ENCODE assay signal across 33 mouse cellular contexts in the genomic region with DNA sequence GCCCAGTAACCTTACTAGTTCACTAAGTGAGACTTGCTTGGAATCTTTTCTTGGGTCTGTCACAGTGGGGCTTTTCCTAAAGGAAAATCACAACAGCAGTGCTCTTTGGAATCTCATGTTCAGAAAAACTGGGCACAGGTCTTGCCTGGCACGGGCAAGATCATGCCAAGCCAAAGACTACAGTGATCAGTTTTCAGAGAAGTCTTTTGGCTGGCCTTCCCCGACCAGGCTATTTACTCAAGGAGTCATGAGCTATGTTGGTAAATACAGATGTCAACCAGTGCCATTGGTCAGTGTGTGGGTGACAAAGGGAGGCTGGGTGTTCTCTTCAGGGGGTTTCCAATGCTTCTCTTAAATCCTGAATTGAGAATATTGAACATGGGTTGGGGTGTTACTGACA. TPM values are rescaled to one million over a fixed set of nuclear protein-coding genes. Genes with fewer than 3 reads are reported as not detected.
DNase-seq lines count a peak whose midpoint lies in the region; TF ChIP-seq lines count a peak whose summit lies in the region.
"Had no signal": no experiment of that assay in that cellular context is flagged by ENCODE, and none has a peak within 500 bp of the region (broad histone marks: within the 10 kb centered on the region; RNA-seq: fewer than 3 reads in every experiment).

No protein-coding gene starts in this region.

- DNase-seq in adrenal gland, postnatal 10 days = peak; percentile 41
- no peak for DNase-seq in adrenal gland, postnatal 25 days
- DNase-seq in gastrocnemius, adult 18-20 months (ENCODE audit: low spot score) = peak; percentile 9
- DNase-seq in gastrocnemius, postnatal 14 days = no peak
- DNase-seq in heart, embryonic 10.5 days (ENCODE audit: low spot score) = peak; percentile 28
- DNase-seq in heart, postnatal 25 days (ENCODE audit: low spot score) = no peak
- DNase-seq in adipocyte (ENCODE audit: low spot score) = peak; percentile 2
- no peak for DNase-seq in left cerebral cortex, adult 2 months (ENCODE audit: extremely low spot score in 1 of 2, low spot score in 2 of 2)
- DNase-seq: B cell, adult 2 months; cerebellum, adult 11 months; cerebellum, adult 8-10 months; cerebellum, postnatal 14 days; heart, adult 18-20 months; heart, postnatal 14 days; kidney, adult 11 months; kidney, adult 9 months had no signal

- H3K4me1 ChIP-seq in heart, embryonic 10.5 days = peaks cover 3% of the 10 kb centered on the region; the same call in 1 of the 2 replicates
- H3K4me1 ChIP-seq: forebrain, embryonic 10.5 days; forebrain, embryonic 13.5 days; heart, embryonic 13.5 days; hindbrain, embryonic 10.5 days; hindbrain, embryonic 13.5 days; intestine, embryonic 15.5 days had no signal

- no peaks in the 10 kb centered on the region for H3K9me3 ChIP-seq in heart, embryonic 10.5 days
- H3K9me3 ChIP-seq: forebrain, embryonic 10.5 days; forebrain, embryonic 13.5 days; heart, embryonic 13.5 days; hindbrain, embryonic 10.5 days; hindbrain, embryonic 13.5 days; intestine, embryonic 15.5 days had no signal

- no peaks in the 10 kb centered on the region for H3K36me3 ChIP-seq in heart, embryonic 10.5 days
- H3K36me3 ChIP-seq: forebrain, embryonic 10.5 days; G1E; heart, embryonic 13.5 days; hindbrain, embryonic 10.5 days; hindbrain, embryonic 13.5 days; intestine, embryonic 15.5 days had no signal

- WGBS in heart, embryonic 10.5 days = 72% methylated on average over 2 of the region's 2 CpGs

- intact Hi-C loops in gastrocnemius, postnatal 14 days (cut with DNase I; ENCODE audit: low total_unique reads) = no loop called here
- intact Hi-C loops in heart, postnatal 25 days (cut with DNase I) = no loop called here
- intact Hi-C loops in left cerebral cortex, adult 2 months (cut with DNase I) = no loop called here

- H3K4me3 ChIP-seq in heart, embryonic 10.5 days = no peak overlapping the region
- no peak overlapping the region for H3K4me3 ChIP-seq in left cerebral cortex, adult 2 months
- H3K4me3 ChIP-seq: forebrain, embryonic 10.5 days; forebrain, embryonic 13.5 days; heart, embryonic 13.5 days; hindbrain, embryonic 10.5 days; hindbrain, embryonic 13.5 days; intestine, embryonic 15.5 days had no signal

- TF ChIP-seq CTCF in left cerebral cortex, adult 2 months (IDR thresholded peaks at IDR 0.05) = no peak

- no peak overlapping the region for H3K27ac ChIP-seq in heart, embryonic 10.5 days
- H3K27ac ChIP-seq in left cerebral cortex, adult 2 months = no peak overlapping the region
- H3K27ac ChIP-seq: forebrain, embryonic 10.5 days; forebrain, embryonic 13.5 days; heart, embryonic 13.5 days; hindbrain, embryonic 10.5 days; hindbrain, embryonic 13.5 days; intestine, embryonic 15.5 days had no signal

- H3K27me3 ChIP-seq in heart, embryonic 10.5 days (ENCODE audit: insufficient read depth, poor library complexity, severe bottlenecking) = no peaks in the 10 kb centered on the region
- H3K27me3 ChIP-seq: forebrain, embryonic 13.5 days; heart, embryonic 13.5 days; hindbrain, embryonic 13.5 days; intestine, embryonic 15.5 days; Patski had no signal

RNA-seq across cellular contexts. Expression of a gene that starts 2.2 kb away (rescaled TPM):
- 10 to 100 TPM; 12.2 to 21.7 TPM for total RNA-seq in adrenal gland, postnatal 10 days (2021)
- total RNA-seq in adrenal gland, postnatal 25 days (2021) = 0.39 and 3.9 TPM in 2 replicates
- total RNA-seq in gastrocnemius, adult 18-20 months (2021) = not detected
- not detected for total RNA-seq in gastrocnemius, postnatal 14 days (2021)
- polyA plus RNA-seq in heart, embryonic 10.5 days (2016; fragmentation: Nextera tagmentation; extraction: Ambion mirVana) = 2.7 and 78.7 TPM in 2 replicates
- not detected for total RNA-seq in heart, postnatal 25 days (2021)
- total RNA-seq in left cerebral cortex, adult 2 months (2021) = not detected
- total RNA-seq: CH12.LX; G1E; gastrocnemius, adult 8-10 months; gastrocnemius, postnatal 4 days; heart, adult 18-20 months; heart, postnatal 14 days had no signal
- polyA plus RNA-seq: forebrain, embryonic 10.5 days; forebrain, embryonic 13.5 days; forebrain, embryonic 16.5 days; G1E; hindbrain, embryonic 10.5 days; hindbrain, embryonic 13.5 days; hindbrain, embryonic 16.5 days had no signal

RNA-seq across cellular contexts. Expression of a gene that starts 16.8 kb away (rescaled TPM):
- not detected for total RNA-seq in adrenal gland, postnatal 10 days (2021)
- not detected in 2 replicates for total RNA-seq in adrenal gland, postnatal 25 days (2021)
- not detected for total RNA-seq in gastrocnemius, adult 18-20 months (2021)
- total RNA-seq in gastrocnemius, postnatal 14 days (2021) = not detected
- not detected in 2 replicates for polyA plus RNA-seq in heart, embryonic 10.5 days (2016; fragmentation: Nextera tagmentation; extraction: Ambion mirVana)
- not detected for total RNA-seq in heart, postnatal 25 days (2021)
- total RNA-seq in left cerebral cortex, adult 2 months (2021) = not detected
- total RNA-seq: adrenal gland, postnatal 36 days; CH12.LX; G1E; gastrocnemius, adult 8-10 months; gastrocnemius, postnatal 4 days; heart, adult 18-20 months; heart, postnatal 14 days had no signal
- polyA plus RNA-seq: embryonic facial prominence, embryonic 11.5 days; embryonic facial prominence, embryonic 14.5 days; forebrain, embryonic 10.5 days; forebrain, embryonic 13.5 days; forebrain, embryonic 16.5 days; G1E; heart, embryonic 13.5 days; heart, embryonic 16.5 days; hindbrain, embryonic 10.5 days; hindbrain, embryonic 13.5 days; hindbrain, embryonic 16.5 days had no signal

RNA-seq across cellular contexts. Expression of a gene that starts 27.9 kb away (rescaled TPM):
- total RNA-seq in adrenal gland, postnatal 10 days (2021) = 10 to 100 TPM; 11.9 to 22.2 TPM
- 0.36 and 2.9 TPM in 2 replicates for total RNA-seq in adrenal gland, postnatal 25 days (2021)
- total RNA-seq in gastrocnemius, adult 18-20 months (2021) = under 1 TPM in 1 of 2 experiments, not detected in 1; 0.26 TPM
- not detected for total RNA-seq in gastrocnemius, postnatal 14 days (2021)
- polyA plus RNA-seq in heart, embryonic 10.5 days (2016; fragmentation: Nextera tagmentation; extraction: Ambion mirVana) = 0.16 and 3.4 TPM in 2 replicates
- total RNA-seq in heart, postnatal 25 days (2021) = not detected
- total RNA-seq in left cerebral cortex, adult 2 months (2021) = not detected
- total RNA-seq: CH12.LX; gastrocnemius, adult 8-10 months; heart, postnatal 14 days had no signal
- polyA plus RNA-seq: embryonic facial prominence, embryonic 14.5 days; forebrain, embryonic 10.5 days; forebrain, embryonic 13.5 days; G1E; heart, embryonic 16.5 days; hindbrain, embryonic 10.5 days; hindbrain, embryonic 13.5 days had no signal

RNA-seq across cellular contexts. Expression of a gene that starts 36.2 kb away (rescaled TPM):
- not detected for total RNA-seq in adrenal gland, postnatal 10 days (2021)
- total RNA-seq in adrenal gland, postnatal 25 days (2021) = not detected in 2 replicates
- total RNA-seq in gastrocnemius, adult 18-20 months (2021) = not detected
- total RNA-seq in gastrocnemius, postnatal 14 days (2021) = not detected
- 0.10 TPM in 1 of 2 replicates, not detected in the other for polyA plus RNA-seq in heart, embryonic 10.5 days (2016; fragmentation: Nextera tagmentation; extraction: Ambion mirVana)
- total RNA-seq in heart, postnatal 25 days (2021) = not detected
- not detected for total RNA-seq in left cerebral cortex, adult 2 months (2021)
- total RNA-seq: adrenal gland, postnatal 36 days; CH12.LX; gastrocnemius, adult 8-10 months; gastrocnemius, postnatal 4 days; heart, adult 18-20 months; heart, postnatal 14 days had no signal
- polyA plus RNA-seq: embryonic facial prominence, embryonic 11.5 days; embryonic facial prominence, embryonic 14.5 days; forebrain, embryonic 10.5 days; forebrain, embryonic 13.5 days; forebrain, embryonic 16.5 days; G1E; heart, embryonic 13.5 days; heart, embryonic 16.5 days; hindbrain, embryonic 10.5 days; hindbrain, embryonic 13.5 days; hindbrain, embryonic 16.5 days; intestine, embryonic 15.5 days had no signal

Comparison
In these comparisons a context has a peak if more than half of its experiments do, and no peak if none do; other contexts are left out.
1. DNase-seq: peak in adrenal gland, postnatal 10 days (single experiment), gastrocnemius, adult 18-20 months (single experiment), heart, embryonic 10.5 days (single experiment) and adipocyte (single experiment); none in adrenal gland, postnatal 25 days (single experiment), gastrocnemius, postnatal 14 days (single experiment), heart, postnatal 25 days (single experiment) and left cerebral cortex, adult 2 months (0 of 2).